Mouse (Mus musculus): ENCODE results near the gene Hmga1b. TPM values are rescaled to one million over a fixed set of nuclear protein-coding genes. Genes with fewer than 3 reads are reported as not detected.

The Hmga1b gene
- total RNA-seq, 2 experiments from 2014 or later, result 0.77 to 7.1 TPM

DNA sequence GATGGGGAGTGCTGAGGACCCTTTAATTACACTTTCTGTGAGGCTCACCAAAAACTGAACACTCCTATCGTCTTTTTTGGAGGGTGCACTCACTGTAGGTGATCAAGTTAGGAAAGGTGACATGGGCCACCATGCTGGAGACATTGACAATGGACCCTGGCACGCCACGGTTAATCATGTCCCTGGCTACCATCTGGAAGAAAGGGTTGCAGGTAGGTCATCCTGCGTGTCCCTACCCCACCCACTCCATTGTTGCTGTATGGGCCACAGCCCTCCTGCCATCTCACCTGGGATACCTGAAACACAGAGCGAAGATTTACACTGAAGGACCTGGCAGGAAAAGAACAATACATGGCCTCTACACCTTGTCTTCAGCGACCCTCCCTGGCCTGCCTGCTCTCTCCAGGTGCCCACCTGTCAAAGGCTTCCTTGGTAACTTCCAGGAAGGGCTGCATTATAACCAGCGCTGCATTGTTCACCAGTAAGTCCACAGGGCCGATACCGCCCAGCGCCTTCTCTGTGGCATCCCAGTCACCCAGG lies 32.2 kb upstream of the Hmga1b start:
- no peak for ATAC-seq (replicated peaks; ENCODE audit: low FRiP score, poor library complexity, severe bottlenecking)

DNA sequence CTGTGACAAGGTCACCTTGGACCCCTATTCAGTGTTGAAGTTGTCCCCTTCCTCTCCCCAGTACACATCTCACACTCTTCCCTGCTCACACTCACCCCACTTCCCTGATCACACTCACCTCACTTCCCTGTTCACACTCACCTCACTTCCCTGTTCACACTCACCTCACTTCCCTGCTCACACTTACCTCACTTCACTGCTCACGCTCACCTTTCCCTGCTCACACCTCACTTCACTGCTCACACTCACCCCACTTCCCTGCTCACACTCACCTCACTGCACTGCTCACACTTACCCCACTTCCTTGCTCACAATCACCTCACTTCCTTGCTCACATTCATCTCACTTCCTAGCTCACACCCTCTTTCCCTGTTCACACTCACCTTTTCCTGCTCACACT lies 31.2 kb upstream of the Hmga1b start:
- no peak for ATAC-seq (replicated peaks; ENCODE audit: low FRiP score, poor library complexity, severe bottlenecking)

DNA sequence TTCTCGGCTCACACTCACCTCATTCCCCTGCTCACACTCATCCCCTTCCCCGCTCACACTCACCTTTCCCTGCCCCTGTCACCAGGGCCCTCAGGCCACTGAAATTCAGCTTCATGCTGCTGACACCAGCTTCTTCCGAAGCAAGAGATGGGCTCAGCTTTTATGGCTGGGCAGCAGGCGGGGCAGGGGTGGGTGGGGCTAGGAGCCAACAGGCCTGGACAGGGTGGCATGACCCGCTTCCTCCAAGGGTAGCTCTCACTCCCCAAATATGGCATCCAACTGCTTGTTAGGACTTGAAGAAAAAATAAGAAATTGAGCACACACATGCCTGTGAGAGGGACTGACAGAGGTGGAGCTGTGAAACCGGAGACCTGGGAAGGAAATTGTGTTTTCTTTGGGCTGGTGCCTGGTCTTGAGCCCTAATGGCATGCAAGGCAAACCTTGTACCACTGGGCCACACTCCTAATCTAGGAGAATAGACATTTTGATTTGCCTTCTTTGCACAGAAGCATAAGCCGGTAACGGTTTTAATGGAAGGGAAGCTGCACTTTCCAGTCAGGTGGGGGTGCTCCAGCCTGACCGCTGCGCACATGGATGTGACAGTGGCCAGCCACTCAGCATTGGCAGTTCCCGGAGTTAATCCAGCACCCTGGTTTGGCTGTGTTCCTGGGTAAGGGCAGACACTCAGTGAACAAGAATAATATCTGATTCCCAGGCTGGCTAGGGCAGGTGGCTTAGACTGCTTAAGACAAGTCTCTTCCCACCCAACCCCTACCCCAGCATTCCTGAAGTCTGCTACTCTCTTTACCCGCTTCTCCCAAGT lies 30.5 kb upstream of the Hmga1b start, which contains the start of gene Cbr2:
Gene Cbr2 (minus strand): TSS at position 257 of the 823 bp plus-strand sequence.
- no peak for ATAC-seq (replicated peaks; ENCODE audit: low FRiP score, poor library complexity, severe bottlenecking)

DNA sequence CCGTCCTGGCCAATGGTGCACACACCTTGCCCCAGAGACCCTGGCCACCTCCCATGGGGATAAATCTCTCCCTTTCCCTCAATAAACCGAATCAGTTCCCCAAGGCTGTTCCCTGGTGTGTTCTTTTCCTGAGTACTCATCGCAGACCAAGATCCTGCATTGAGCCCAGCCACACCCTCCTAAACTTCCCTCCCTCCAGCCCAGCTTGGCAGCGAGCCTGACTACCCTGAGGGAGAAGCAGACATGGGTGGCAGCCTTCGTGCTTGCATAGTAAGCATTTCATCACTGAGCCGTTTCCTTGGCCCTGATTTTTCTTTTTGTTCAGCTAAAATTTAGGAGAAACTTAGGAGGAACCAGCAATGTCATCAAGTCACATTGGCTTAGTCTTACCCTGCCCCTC lies 29.1 kb upstream of the Hmga1b start:
- no peak for ATAC-seq (replicated peaks; ENCODE audit: low FRiP score, poor library complexity, severe bottlenecking)

DNA sequence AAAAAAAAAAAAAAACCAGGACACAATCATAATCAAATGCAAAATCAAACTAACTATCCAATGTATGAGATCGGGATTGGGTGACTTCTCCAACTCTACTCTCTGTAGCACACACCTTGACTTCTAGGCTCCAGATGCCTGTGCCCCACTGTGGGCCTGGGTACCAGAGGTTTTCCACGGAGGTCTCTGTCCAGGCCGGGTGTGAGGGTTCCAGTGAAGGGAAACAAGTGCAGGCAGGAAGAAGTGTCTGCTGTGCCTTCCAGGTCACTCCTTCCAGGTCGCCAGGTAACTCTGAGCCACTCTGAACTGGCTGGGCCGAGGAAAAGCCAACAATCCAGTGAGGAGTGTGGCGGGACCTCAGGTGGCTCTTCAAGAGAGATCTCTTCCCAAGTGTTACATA lies 26.2 kb upstream of the Hmga1b start:
- no peak for ATAC-seq (replicated peaks; ENCODE audit: low FRiP score, poor library complexity, severe bottlenecking)

DNA sequence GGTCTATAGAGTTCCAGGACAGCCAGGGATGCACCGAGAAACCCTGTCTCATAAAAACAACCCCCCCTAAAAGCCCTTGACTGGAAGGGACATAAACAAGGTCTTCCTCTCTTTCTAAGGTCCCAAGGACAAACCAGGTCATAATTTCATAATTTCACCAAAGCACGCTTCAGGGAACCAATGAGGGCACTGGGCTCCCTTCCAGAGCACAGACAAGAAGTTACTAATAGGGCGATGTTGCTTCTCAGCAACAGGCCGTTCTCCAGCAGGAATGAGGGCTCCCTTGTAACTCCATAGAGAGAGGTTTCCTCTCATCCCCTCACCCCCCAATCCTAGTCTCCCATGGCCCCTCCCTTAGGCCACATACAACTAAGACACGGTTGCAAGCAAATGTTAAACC lies 21.6 kb upstream of the Hmga1b start:
- no peak for ATAC-seq (replicated peaks; ENCODE audit: low FRiP score, poor library complexity, severe bottlenecking)

DNA sequence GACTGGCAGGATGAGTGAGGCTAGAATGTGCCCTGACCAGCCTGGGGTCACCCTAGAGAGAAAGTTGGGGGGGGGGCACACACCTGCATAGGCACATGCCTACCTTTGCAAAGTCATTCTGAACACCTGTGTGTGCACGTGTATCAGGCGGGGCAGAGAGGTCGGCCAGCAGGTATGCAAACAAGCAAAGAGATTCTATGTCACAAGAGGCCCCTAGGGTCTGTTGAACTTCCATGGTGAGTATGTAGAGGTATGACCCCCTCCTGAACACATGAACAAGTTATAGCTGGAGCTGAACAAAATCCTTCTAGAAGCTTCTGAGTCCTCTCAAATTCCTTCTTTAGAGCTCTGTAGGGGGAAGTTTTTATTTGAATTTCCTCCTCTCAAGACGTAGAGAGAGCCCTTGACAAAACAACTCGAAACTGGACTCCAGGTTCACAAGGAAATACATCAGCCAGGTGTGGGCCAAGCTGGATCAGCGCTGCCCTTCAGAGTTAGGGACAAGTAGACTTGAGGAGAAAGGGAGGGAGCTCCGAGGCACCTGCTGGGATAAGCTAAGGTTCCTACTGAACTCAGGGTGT lies 18.4 kb upstream of the Hmga1b start:
- ATAC-seq (replicated peaks; ENCODE audit: low FRiP score, poor library complexity, severe bottlenecking), result no peak

DNA sequence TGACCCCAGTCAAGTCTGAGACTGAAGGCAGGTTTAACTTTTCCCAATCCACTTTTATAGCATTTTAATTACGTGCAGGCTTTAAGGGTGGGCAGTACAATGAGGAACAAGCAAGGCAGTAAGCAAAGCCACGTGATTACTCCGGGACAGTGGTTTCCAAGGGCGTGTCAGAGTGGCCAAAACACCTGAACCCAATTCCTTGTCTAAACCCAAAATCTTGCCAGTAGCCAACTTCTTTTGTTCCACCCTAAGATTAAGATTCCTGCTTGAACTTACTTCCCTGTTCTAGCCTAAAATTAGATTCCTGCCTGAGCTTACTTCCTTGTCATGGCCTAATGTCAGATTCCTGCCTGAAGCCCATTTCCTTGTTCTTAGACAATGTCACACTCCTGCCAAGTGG lies 14.6 kb upstream of the Hmga1b start:
- ATAC-seq (replicated peaks; ENCODE audit: low FRiP score, poor library complexity, severe bottlenecking), result no peak

DNA sequence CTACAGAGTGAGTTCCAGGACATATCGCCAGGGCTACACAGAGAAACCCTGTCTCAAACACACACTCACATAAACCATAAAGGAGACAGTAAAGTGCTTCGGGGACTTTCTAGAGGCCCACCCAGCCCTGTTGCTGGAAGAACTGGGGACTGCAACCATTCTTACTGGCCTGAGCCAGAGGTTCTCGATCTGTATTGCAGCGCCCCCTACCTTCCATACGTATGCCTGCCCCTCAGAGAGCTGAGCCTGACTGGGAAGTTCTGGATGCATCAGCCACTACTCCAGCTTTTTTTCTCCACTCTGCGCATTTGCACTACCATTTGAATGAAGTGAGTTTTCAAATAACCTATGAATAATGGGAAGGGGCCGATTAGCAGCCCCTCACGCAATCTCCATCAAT lies 13.2 kb upstream of the Hmga1b start:
- ATAC-seq (replicated peaks; ENCODE audit: low FRiP score, poor library complexity, severe bottlenecking), result peak; percentile 73; the same call in 1 of the 2 replicates

DNA sequence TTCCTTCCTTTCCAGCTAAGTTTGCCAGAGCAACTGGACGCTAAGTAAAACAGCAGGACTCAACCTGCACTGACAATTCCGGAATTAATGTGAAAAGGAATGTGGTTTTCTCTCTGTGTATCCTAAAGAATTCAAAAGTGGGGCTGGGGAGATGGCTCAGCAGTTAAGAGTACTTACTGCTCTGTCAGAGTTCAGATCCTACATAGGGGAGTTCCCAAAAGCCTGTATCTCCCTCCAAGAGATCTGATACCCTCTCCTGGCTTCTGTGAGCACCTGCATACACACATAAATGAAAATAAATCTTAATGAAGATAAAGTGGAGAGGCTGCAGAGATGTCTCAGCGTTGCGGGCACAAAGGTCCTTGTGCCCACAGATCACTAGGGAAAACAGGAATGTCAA lies 11.0 kb upstream of the Hmga1b start:
- ATAC-seq (replicated peaks; ENCODE audit: low FRiP score, poor library complexity, severe bottlenecking), result no peak

DNA sequence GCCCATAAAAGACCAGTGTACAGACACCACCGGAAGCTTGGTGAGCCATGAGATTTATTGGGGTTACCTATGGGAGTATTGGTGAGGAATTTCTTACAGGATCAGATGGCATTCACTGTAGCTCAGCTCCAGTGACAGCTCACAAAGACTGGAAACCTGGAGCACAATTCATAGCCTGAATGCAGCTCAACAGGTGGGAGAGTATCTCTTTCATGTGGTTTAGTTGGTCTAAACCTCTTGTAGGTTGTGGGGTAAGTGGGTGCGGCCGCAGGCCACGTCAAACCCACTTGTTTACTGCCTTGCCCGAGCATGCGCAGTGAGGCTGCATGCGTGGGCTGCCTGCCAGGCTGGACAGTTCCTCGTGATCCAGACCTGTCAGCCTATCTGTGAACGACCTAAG lies 2.4 kb upstream of the Hmga1b start:
- ATAC-seq (replicated peaks; ENCODE audit: low FRiP score, poor library complexity, severe bottlenecking), result no peak

DNA sequence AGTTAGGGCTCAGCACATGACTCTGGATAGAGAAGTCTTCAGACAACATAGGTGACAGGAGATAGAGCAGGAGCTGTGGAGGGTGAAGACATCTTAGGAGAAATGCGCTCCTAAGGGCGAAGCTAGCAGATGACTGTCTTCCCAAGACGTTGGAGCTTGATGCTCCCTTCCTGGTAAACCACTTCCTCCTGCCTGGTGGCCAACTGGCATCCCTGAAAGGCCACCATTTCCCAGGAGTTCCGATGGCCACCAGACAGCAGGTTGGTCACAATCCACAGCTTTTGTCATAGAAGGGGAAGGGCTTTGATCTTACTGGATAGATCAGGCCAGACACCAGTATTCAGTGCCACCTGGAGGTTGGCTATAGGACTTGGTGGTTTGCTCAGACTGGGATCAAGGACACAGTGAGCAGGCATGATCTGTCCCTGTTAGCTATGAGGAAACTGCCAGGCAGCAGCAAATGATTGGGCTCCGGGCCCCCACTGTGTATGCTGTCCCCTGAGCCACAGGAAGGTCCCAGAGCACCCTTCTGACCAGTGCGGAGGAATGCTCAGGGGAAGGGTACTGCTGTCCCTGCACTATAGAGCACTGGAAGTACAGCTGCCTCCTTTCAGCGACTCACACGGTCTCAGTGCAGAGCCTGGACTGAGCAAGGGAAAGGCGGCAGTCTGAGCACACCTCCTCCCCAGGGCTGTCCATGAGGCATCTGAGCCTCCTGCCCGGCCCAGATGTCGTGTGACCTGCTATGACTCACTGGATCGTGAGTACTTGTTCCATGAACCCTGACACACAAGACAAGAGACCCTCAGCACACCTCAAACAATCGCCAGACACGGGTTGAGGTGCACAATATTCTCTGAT lies 553 bp upstream of the Hmga1b start:
- ATAC-seq (replicated peaks; ENCODE audit: low FRiP score, poor library complexity, severe bottlenecking), result no peak

DNA sequence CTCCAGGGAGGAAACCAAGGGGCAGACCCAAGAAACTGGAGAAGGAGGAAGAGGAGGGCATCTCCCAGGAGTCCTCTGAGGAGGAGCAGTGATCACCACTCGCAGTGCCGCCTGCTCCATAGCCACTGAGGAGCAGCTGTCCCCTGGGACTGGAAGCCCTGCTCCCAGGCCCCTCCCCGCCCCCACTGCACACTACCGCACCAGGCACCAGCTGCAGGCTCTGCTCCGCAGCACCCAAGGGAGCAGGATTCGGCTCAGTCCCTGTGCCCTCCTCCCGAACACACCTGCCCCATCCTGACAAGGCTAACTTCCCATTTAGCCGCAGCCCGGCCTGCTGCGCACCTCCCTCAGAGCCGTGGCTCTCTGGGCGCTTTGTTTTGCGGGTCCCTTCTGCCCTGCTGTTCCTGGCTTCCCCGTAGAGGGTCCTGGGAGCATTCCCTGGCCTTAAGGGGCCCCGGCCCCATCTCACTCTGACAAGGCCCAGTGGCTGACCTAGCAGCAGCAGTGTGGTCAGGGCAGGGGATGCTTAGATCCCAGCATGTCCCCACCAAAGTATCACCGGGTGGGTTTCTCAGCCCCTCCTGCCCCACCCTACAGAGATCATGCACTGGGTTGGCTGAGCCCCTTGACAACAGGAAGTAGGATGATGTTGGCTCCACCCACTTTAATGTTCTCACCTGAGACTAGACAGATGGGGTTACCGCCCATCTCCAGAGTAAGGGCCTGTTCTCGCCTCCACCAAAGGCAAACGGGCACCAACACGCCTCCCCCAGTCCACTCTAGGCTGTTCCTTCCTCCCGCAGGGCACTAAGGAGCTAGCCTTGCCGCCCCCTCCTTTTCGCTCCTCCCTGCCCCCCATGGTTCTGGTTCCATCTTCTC lies 766 bp downstream of the Hmga1b start:
- 0 out of 2 replicates have a peak, but pooled peaks have one; percentile 30 for ATAC-seq (replicated peaks; ENCODE audit: low FRiP score, poor library complexity, severe bottlenecking)

DNA sequence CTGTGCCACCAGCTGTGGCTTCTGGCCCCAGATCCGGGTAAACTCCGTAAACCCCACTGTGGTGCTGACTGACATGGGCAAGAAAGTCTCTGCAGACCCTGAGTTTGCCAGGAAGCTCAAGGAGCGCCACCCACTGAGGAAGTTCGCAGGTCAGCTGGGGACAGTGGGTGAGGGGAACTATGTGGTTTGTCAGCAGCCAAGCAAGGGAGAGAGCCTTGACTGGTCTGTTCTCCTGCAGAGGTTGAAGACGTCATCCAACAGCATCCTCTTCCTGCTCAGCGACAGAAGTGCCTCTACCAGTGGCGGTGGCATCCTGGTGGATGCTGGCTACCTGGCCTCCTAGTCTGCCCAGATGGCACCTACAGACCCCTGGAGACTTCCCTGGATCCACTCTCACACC lies 4.4 kb downstream of the Hmga1b start:
- peak; percentile 16; the same call in 1 of the 2 replicates for ATAC-seq (replicated peaks; ENCODE audit: low FRiP score, poor library complexity, severe bottlenecking)

DNA sequence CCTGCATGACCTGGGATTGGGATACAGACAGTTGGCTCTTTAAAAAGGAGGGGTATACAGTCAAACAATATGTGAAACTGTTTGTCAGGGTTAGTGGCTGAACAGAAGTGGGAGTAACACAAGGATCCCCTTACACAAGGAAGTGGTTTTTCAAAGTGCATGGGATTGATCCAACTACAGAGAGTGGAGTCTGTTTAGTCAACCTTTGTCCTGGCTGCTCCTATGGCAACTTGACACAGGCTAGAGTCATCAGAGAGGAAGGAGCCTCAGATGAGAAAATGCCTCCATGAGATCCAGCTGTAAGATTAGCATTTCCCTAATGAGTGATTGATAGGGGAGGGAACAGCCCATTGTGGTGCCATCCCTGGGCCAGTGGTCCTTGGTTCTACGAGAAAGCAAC lies 5.6 kb downstream of the Hmga1b start:
- ATAC-seq (replicated peaks; ENCODE audit: low FRiP score, poor library complexity, severe bottlenecking), result no peak

DNA sequence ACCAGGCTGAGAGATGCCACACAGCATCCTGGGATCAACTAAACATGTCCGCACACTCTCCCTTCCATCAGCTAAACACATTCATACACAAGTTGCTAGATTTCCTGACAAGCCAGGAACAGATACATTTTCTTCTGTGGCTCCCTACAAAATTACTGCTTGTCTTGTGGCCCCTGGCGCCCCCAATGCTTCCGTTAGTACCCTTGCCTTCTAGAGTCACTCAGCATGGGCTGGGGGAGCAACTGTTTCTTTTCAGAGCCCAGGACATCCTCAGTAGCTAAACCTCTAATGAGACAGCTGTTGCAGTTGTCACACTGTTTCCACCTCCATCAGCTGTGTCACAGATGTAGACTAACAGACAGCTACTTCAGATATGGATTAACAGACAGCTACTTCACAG lies 10.2 kb downstream of the Hmga1b start:
- ATAC-seq (replicated peaks; ENCODE audit: low FRiP score, poor library complexity, severe bottlenecking), result no peak

DNA sequence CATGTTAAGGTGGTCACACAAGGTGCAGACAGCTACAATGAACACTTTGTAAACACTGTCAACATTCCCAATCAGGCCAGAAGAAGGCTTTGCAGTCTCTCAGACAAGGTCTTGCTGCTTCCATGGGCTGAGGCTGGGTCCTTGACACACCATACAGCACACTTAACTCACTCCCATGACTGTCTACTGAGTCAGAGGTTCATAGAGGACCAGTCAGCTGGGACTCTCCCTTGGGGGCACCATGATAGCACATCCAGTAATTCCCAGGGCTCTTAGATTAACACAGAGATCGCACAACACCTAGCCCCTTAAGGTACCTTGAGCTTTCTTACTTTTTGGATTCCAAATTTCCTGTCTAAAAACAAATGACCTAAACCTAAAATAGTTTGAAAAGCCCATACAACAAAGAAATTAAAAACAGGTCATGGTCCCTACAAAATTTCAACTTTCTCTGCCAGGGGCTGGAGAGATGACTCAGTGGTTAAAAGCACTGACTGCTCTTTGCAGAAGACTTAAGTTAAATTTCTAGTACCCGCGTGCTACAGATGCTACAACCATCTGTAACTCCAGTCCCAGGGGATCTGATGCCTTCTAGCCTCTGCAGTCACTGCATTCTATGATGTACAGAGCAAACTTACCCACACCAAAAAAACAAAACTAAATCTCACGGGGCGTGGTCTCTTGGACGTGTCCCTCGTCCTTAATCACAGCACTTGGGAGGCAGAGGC lies 11.0 kb downstream of the Hmga1b start:
- no peak for ATAC-seq (replicated peaks; ENCODE audit: low FRiP score, poor library complexity, severe bottlenecking)

DNA sequence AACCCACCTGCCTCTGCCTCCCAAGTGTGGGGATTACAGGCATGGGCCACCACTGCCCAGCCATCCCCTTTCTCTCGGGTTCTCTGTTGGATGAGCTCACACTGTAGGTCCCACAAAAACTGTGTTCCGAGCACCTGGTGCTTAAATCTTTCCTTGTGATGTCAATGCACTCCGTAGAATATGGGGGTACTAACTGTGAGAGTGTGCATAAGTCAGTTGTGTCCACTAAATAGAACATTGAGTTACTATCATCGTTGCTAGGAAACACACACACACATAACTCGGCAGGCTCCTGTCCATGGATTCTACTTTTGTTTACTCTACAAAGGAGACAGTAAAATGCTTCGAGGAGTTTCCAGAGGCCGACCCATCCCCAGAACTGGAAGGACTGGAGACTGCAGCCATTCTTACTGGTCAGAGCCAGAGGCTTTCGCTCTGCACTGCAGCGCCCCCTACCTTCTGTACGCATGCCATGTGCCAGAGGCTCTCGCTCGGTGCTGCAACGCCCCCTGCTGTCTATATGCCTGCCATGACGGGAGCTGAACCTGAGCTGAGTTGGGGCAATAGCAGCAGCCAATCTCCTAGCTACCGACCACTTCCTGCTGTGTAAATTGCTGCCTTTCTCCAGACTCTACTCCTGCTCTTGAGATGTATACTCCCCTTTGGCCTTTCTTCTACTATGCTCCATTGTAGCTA lies 13.3 kb downstream of the Hmga1b start:
- ATAC-seq (replicated peaks; ENCODE audit: low FRiP score, poor library complexity, severe bottlenecking), result peak; percentile 91

All from erythroblast, adult 5-6 weeks (primary cell).